Mouse (Mus musculus) bone marrow, adult 2 months (tissue): Measurements from ENCODE around the gene Glt1d1. TPM values are rescaled to one million over a fixed set of nuclear protein-coding genes. Genes with fewer than 3 reads are reported as not detected.

Experiments used
- H3K27ac ChIP-seq: fragments of 200-500 bp; 2 replicates; pipeline ENCODE4 v1.5.1; 2012; ENCODE audit warnings: low read depth, mild to moderate bottlenecking, control low read depth, inconsistent platforms, low read length; ENCODE audit not compliant: control insufficient read depth, poor library complexity, insufficient read depth
- H3K4me1 ChIP-seq: fragments of 200-500 bp; 2 replicates; pipeline ENCODE4 v1.6.1; 2011; ENCODE audit warnings: low read length; ENCODE audit not compliant: control insufficient read depth, insufficient read depth
- H3K4me3 ChIP-seq: fragments of 200-500 bp; replicated peaks from 2 replicates; pipeline ENCODE3; 2011; ENCODE audit warnings: mild to moderate bottlenecking, low read depth, low read length, control low read depth; ENCODE audit not compliant: control insufficient read depth
- CTCF ChIP-seq: fragments of 200-500 bp; IDR thresholded peaks from 2 replicates; pipeline ENCODE4 v1.5.1; 2011; ENCODE audit warnings: low read length, control low read depth; ENCODE audit not compliant: control insufficient read depth, insufficient read depth
- POLR2A ChIP-seq: fragments of 200-500 bp; IDR thresholded peaks from 2 replicates; pipeline ENCODE4 v1.6.1; 2011; ENCODE audit warnings: low read depth, mild to moderate bottlenecking, control low read depth, low read length, borderline replicate concordance; ENCODE audit not compliant: control insufficient read depth
- WGBS: fragments of 180-500 bp; shearing (Covaris S2); methylation state at CpG from one replicate; pipeline ENCODE4 v1.1.7; 2018; 5-methylcytosine and 5-hydroxymethylcytosine counted together
- polyA plus RNA-seq: library from polyadenylated mRNA; stranded (reverse); fragments of >200 nt; gene quantifications from 2 replicates; pipeline ENCODE4 v1.2.4, GENCODE M21; 2011; ENCODE audit warnings: low replicate concordance; ENCODE audit not compliant: missing spikeins, insufficient read depth, insufficient read length

Gene Glt1d1
- polyA plus RNA-seq, 1 experiment = 4.8 TPM

DNA sequence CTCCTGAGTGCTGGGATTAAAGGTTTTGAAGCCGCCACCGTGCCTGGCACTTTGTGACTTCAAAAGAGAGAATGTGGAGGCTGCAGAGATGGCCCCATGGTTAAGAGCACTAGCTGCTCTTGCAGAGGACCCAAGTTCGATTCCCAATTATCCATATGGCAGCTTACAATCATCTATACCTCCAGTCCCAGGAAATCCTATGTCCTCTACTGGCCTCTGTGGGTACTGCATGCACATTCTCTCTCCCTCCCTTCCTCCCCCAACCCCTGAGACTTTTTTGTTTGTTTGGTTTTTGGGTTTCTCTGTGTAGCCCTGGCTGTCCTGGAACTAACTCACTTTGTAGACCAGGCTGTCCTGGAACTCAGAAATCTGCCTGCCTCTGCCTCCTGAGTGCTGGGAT is 27.2 kb downstream of the Glt1d1 start:
- H3K4me3 ChIP-seq = no peak overlapping the region
- no peaks in the 10 kb centered on the region for H3K4me1 ChIP-seq
- 85% methylated on average over 3 of the region's 3 CpGs for WGBS
- TF ChIP-seq CTCF (no peak), POLR2A (no peak)
- H3K27ac ChIP-seq = no peak overlapping the region

DNA sequence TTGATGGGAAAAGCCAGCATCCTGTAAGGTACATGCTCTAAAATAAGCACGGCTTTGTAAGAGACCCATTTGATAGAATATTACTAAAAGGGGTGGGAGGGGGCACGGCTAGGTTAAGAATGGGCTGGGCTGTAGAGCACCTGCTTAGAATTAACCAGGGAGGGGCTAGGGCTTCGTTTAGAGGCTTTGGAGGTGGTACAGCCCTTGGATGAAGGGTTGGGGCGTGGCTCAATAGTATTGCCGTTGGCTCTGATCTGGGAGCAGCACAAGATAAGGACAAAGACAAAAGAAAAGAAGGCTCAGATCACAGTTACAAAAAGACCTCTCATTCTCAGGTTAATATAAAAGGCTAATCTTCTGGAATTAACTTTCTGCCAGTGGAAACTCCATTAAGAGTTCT is 28.2 kb downstream of the Glt1d1 start:
- TF ChIP-seq CTCF (no peak), POLR2A (no peak)
- no peak overlapping the region for H3K4me3 ChIP-seq
- H3K27ac ChIP-seq = no peak overlapping the region
- 75% methylated on average over 5 of the region's 5 CpGs for WGBS
- H3K4me1 ChIP-seq = no peaks in the 10 kb centered on the region

- Histone ChIP-seq H3K27ac (no peak overlapping the region), H3K4me1 (no peaks in the 10 kb centered on the region), H3K4me3 (no peak overlapping the region)
- TF ChIP-seq CTCF = no peak
- no peak for TF ChIP-seq POLR2A
- 73% methylated on average over 5 of the region's 5 CpGs for WGBS
These were observed 28.9 kb downstream of the Glt1d1 start for GRCm38 (mm10) chr5:127660979-127661378.

DNA sequence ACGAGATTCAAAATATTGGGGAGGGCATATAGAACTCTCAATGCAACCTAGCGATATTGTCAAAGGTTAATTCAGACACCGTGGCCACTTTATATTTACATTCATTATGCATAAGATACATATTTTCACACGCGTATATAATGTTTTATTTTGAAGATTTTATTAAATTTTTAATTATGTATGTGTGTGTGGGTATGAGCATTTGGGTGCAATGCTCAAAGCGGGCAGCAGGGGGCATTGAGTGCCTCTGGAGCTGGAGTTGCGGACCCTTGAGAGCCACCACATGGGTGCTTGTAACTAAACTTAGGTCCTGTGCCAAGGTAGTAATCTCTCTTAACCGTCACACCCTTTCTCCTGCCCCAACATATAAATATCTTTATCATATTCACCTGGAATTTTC is 41.9 kb downstream of the Glt1d1 start:
- TF ChIP-seq CTCF (no peak), POLR2A (no peak)
- no peak overlapping the region for H3K4me3 ChIP-seq
- H3K4me1 ChIP-seq = no peaks in the 10 kb centered on the region
- no peak overlapping the region for H3K27ac ChIP-seq
- WGBS = 82% methylated on average over 8 of the region's 8 CpGs

GRCm38 (mm10) chr5:127677561-127677960 is 45.5 kb downstream of the Glt1d1 start:
- no peaks in the 10 kb centered on the region for H3K4me1 ChIP-seq
- TF ChIP-seq POLR2A (no peak), CTCF (no peak)
- WGBS = 89% methylated on average over 2 of the region's 2 CpGs

GRCm38 (mm10) chr5:127678501-127678900 is 46.4 kb downstream of the Glt1d1 start:
- WGBS = 85% methylated on average over 5 of the region's 5 CpGs
- Histone ChIP-seq H3K27ac (no peak overlapping the region), H3K4me3 (no peak overlapping the region), H3K4me1 (no peaks in the 10 kb centered on the region)
- TF ChIP-seq POLR2A (no peak), CTCF (no peak)

More at GRCm38 (mm10) chr5:127677561-127677960, 45.5 kb downstream of the Glt1d1 start:
- Histone ChIP-seq H3K4me3 (no peak overlapping the region), H3K27ac (no peak overlapping the region)

- H3K27ac ChIP-seq = no peak overlapping the region
- 75% methylated on average over 9 of the region's 9 CpGs for WGBS
- TF ChIP-seq POLR2A = no peak
- no peak for TF ChIP-seq CTCF
- no peaks in the 10 kb centered on the region for H3K4me1 ChIP-seq
- no peak overlapping the region for H3K4me3 ChIP-seq
These were observed 56.6 kb downstream of the Glt1d1 start for GRCm38 (mm10) chr5:127688568-127689170.

GRCm38 (mm10) chr5:127691085-127691484 is 59.0 kb downstream of the Glt1d1 start:
- 84% methylated on average over 10 of the region's 10 CpGs for WGBS
- Histone ChIP-seq H3K27ac (no peak overlapping the region), H3K4me3 (no peak overlapping the region), H3K4me1 (no peaks in the 10 kb centered on the region)
- TF ChIP-seq POLR2A = no peak
- TF ChIP-seq CTCF = no peak

DNA sequence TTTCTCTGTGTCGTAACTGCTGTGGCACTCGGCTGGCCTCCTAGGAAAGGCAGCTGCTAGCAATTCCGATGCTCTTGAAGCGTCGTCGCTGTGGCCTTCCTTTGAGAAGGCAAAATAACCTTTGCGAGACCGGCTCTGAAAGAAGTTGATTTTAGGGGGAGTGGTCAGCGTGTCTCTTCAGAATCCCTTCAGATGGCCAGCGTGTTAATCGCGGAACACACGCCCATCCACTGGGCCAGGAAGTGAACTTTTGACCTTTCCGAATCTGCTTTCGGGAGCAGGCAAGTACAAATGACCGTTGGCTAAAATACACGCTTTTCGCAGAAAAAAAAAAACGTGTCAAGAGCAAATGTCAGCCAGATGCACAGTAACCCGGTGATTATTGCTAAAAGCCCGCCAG is 59.5 kb downstream of the Glt1d1 start:
- TF ChIP-seq CTCF (no peak), POLR2A (no peak)
- Histone ChIP-seq H3K4me3 (no peak overlapping the region), H3K4me1 (no peaks in the 10 kb centered on the region), H3K27ac (no peak overlapping the region)
- WGBS = 81% methylated on average over 21 of the region's 21 CpGs
